Mouse (Mus musculus): ENCODE measurements around the gene Gm21887.
"Not testable (repeated sequence)": the region's sequence is repeated elsewhere in the genome, so short reads cannot be mapped to it uniquely, and the experiment has no call there.

DNA sequence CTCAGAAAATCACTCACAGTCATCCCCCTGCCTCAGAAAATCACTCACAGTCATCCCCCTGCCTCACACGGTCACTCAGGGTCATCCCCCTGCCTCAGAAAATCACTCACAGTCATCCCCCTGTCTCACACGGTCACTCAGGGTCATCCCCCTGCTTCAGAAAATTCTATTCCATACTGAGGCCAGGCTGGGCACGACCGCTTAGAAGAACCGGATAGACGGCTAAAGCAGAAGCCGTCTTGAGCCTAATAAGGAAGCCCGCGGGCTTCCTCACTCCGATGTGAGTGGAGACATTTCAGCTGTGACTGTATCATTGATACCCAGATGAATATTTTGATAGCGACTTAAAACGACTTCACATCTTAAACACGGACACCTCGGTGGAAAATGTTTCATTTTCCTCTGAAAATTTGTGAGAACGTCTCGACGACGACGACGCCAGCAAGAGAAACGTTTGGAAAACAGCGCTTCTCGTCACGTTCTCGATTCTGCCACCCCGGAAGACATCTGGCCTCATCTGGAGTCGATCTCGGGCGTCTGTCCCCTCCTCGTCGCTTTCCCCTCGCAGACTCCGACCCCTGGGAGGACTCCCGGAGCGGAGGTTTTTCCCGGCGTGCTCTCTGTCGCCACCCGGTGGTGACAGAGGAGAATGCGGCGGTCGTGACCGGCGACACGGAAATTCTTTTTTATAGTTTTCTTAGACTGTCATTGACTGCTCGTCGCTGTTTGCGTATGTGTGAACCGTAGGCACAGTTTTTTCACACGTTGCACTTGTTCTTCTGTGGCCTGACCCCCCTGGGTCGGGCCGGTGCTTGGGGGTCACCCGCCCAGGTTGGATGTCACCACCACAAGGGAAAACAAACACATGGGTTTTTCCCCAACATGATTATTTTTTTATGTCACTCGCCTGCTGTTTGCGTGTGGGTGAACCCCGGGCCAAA, 19.5 kb upstream of the Gm21887 start:
- TF ChIP-seq CTCF (IDR thresholded peaks at IDR 0.05 in 2 of 3, conservative IDR thresholded peaks at IDR 0.05 in 1 of 3; ENCODE audit: control insufficient read depth in 1 of 3, insufficient read depth in 1 of 3, low read depth in 2 of 3, low read length in 3 of 3, poor library complexity in 1 of 3, severe bottlenecking in 1 of 3) = peak in 2 of 3 experiments; percentile 70 to 75; a peak in 4 of 6 replicates
- not testable (repeated sequence) for TF ChIP-seq USF1 (IDR thresholded peaks at IDR 0.05; ENCODE audit: low read depth, low read length); MEF2A (IDR thresholded peaks at IDR 0.05; ENCODE audit: extremely low read depth, insufficient replicate concordance, low read depth, low read length, poor library complexity, severe bottlenecking); TCF12 (IDR thresholded peaks at IDR 0.05; ENCODE audit: low read depth, low read length); E2F4 (IDR thresholded peaks at IDR 0.05; ENCODE audit: borderline replicate concordance, low read depth, low read length); POLR2AphosphoS5 (IDR thresholded peaks at IDR 0.05; ENCODE audit: borderline replicate concordance, low read depth, low read length); POLR2A (IDR thresholded peaks at IDR 0.05; ENCODE audit: control insufficient read depth in 1 of 2, insufficient read depth in 1 of 2, low read depth in 1 of 2, low read length in 2 of 2, poor library complexity in 1 of 2); CHD2 (IDR thresholded peaks at IDR 0.05; ENCODE audit: low read length); BHLHE40 (IDR thresholded peaks at IDR 0.05; ENCODE audit: borderline replicate concordance, low read depth, low read length); EP300 (IDR thresholded peaks at IDR 0.05; ENCODE audit: low read depth in 1 of 2, low read length in 2 of 2); GATA1 (IDR thresholded peaks at IDR 0.05; ENCODE audit: low read depth, low read length)
- 0 out of 2 replicates have a peak, but pooled peaks have one; percentile 34 for TF ChIP-seq MAZ (IDR thresholded peaks at IDR 0.05; ENCODE audit: low read depth, low read length)

Measured in MEL (cell line).